Mouse (Mus musculus) forebrain, embryonic 15.5 days (tissue): ENCODE results near the gene Pfdn6. TPM values are rescaled to one million over a fixed set of nuclear protein-coding genes. Genes with fewer than 3 reads are reported as not detected.
A peak's percentile ranks its signal among the peaks of the same experiment; 100 is the strongest.

Experiments used
- ATAC-seq: fragments of 200-750 bp; cut with Nextera tagmentation; replicated peaks from 2 replicates; pipeline ENCODE4 v1.8.0; 2017; ENCODE audit warnings: mild to moderate bottlenecking, moderate TSS enrichment, moderate library complexity
- H3K27ac ChIP-seq: fragments of 300-500 bp; sonication (generic); replicated peaks from 2 replicates; pipeline ENCODE4 v1.5.1; 2015; ENCODE audit warnings: mild to moderate bottlenecking, inconsistent platforms
- H3K27me3 ChIP-seq: fragments of 300-500 bp; sonication (generic); 2 replicates; pipeline ENCODE4 v1.6.1; 2015; ENCODE audit warnings: inconsistent platforms
- H3K36me3 ChIP-seq: fragments of 300-500 bp; sonication (generic); 2 replicates; pipeline ENCODE4 v1.6.1; 2015; ENCODE audit warnings: mild to moderate bottlenecking, inconsistent platforms
- H3K4me1 ChIP-seq: fragments of 300-500 bp; sonication (generic); 2 replicates; pipeline ENCODE4 v1.6.1; 2015; ENCODE audit warnings: inconsistent platforms
- H3K4me2 ChIP-seq: fragments of 300-500 bp; sonication (generic); replicated peaks from 2 replicates; pipeline ENCODE4 v1.6.1; 2015; ENCODE audit warnings: mild to moderate bottlenecking, inconsistent platforms
- H3K4me3 ChIP-seq: fragments of 300-500 bp; sonication (generic); 2 replicates; pipeline ENCODE4 v1.5.1; 2015; ENCODE audit warnings: mild to moderate bottlenecking, inconsistent platforms
- H3K9ac ChIP-seq: fragments of 300-500 bp; sonication (generic); replicated peaks from 2 replicates; pipeline ENCODE4 v1.6.1; 2015; ENCODE audit warnings: mild to moderate bottlenecking, inconsistent platforms
- H3K9me3 ChIP-seq: fragments of 300-500 bp; sonication (generic); 2 replicates; pipeline ENCODE4 v1.6.1; 2016; ENCODE audit warnings: inconsistent platforms
- WGBS: fragments of 180-500 bp; shearing (Covaris S2); methylation state at CpG from one replicate; pipeline ENCODE4 v1.1.7; 2015; ENCODE audit warnings: mixed read lengths; 5-methylcytosine and 5-hydroxymethylcytosine counted together
- polyA plus RNA-seq: library from polyadenylated mRNA; unstranded; fragments of >200 nt; fragmentation: Nextera tagmentation; extraction: Ambion mirVana; gene quantifications from 2 replicates; pipeline ENCODE4 v1.2.1, GENCODE M21; 2015

Gene Pfdn6
- polyA plus RNA-seq, 1 experiment from 2014 or later, result 198 TPM

GRCm38 (mm10) chr17:33916847-33917655 is 23.1 kb downstream of the Pfdn6 start:
- no peaks in the 10 kb centered on the region for H3K27me3 ChIP-seq
- H3K36me3 ChIP-seq, result peaks cover 28% of the 10 kb centered on the region
- 74% methylated on average over 31 of the region's 31 CpGs for WGBS
- peak overlapping the region; percentile 59 for H3K4me3 ChIP-seq
- no peaks in the 10 kb centered on the region for H3K9me3 ChIP-seq
- H3K9ac ChIP-seq, result peak overlapping the region; percentile 51
- peak overlapping the region; percentile 73 for H3K4me2 ChIP-seq
- ATAC-seq, result no peak
- peaks cover 47% of the 10 kb centered on the region for H3K4me1 ChIP-seq
- H3K27ac ChIP-seq, result no peak overlapping the region

GRCm38 (mm10) chr17:33916294-33916693 is 23.8 kb downstream of the Pfdn6 start:
- Histone ChIP-seq H3K4me2 (peak overlapping the region; percentile 73), H3K9me3 (no peaks in the 10 kb centered on the region), H3K27me3 (no peaks in the 10 kb centered on the region), H3K9ac (peak overlapping the region; percentile 51), H3K4me3 (peak overlapping the region; percentile 59), H3K27ac (peak overlapping the region; percentile 86), H3K36me3 (peaks cover 36% of the 10 kb centered on the region), H3K4me1 (peaks cover 50% of the 10 kb centered on the region)
- WGBS, result under 1% methylated on average over 19 of the region's 20 CpGs
- ATAC-seq, result peak; percentile 36

- peaks cover 39% of the 10 kb centered on the region for H3K36me3 ChIP-seq
- H3K27me3 ChIP-seq, result no peaks in the 10 kb centered on the region
- H3K27ac ChIP-seq, result peak within 1 kb of the TSS; percentile 86
- ATAC-seq, result peak; percentile 92
- H3K4me3 ChIP-seq, result peak within 1 kb of the TSS; percentile 59
- no peaks in the 10 kb centered on the region for H3K9me3 ChIP-seq
- under 1% methylated on average over 34 of the region's 34 CpGs for WGBS
- peaks cover 55% of the 10 kb centered on the region for H3K4me1 ChIP-seq
- peak within 1 kb of the TSS; percentile 73 for H3K4me2 ChIP-seq
- H3K9ac ChIP-seq, result peak within 1 kb of the TSS; percentile 51
These were observed 24.4 kb downstream of the Pfdn6 start, which contains the start of the genes Tapbp and Zbtb22 for GRCm38 (mm10) chr17:33915671-33916250. Gene Tapbp, plus strand, starts transcription at chr17:33915899. Gene Zbtb22, plus strand, starts transcription at chr17:33915904.

DNA sequence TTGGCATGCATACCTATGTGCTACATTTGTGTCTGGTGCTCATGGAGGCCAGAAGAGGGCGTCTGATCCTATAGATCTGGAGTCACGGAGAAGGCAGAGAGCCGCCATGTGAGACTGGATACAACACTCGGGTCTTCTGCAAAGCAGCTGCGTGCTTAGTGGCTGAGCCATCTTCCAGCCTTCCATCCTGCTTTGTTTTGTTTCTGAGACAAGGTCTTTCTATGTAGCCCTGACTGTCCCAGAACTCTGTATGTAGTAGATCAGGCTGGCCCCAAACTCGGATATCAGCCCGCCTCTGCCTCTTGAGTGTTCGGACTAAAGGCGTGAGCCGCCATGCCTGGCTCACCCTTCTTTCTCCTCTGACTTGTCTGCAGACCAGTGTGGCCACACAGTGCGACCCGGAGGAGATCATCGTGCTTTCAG is 25.2 kb downstream of the Pfdn6 start:
- Histone ChIP-seq H3K4me1 (peaks cover 55% of the 10 kb centered on the region), H3K9ac (peak overlapping the region; percentile 51; the same call in 1 of the 2 replicates), H3K27ac (peak overlapping the region; percentile 86; the same call in 1 of the 2 replicates), H3K27me3 (no peaks in the 10 kb centered on the region), H3K4me2 (peak overlapping the region; percentile 73), H3K4me3 (peak overlapping the region; percentile 59), H3K36me3 (peaks cover 39% of the 10 kb centered on the region), H3K9me3 (no peaks in the 10 kb centered on the region)
- ATAC-seq, result no peak
- 68% methylated on average over 13 of the region's 13 CpGs for WGBS

DNA sequence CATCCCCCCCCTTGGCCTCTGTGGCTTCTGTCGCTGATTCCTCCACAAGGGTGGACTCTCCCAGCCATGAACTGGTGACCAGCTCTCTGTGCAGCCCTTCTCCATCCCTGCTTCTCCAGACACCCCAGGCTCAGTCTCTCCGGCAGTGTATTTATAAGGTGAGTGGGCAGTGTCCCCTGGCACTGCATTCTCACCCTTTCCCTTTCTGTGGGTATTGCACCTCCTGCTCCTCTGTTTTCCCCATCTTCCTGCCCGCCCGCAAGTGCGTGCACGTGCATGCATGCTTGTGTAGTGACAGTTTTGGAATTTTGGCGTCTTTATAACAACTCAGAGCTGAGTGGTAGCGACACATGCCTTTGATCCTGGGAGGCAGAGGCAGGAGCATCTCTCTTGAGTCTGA is 26.2 kb downstream of the Pfdn6 start:
- peaks cover 46% of the 10 kb centered on the region for H3K4me1 ChIP-seq
- 97% methylated on average over 8 of the region's 8 CpGs for WGBS

DNA sequence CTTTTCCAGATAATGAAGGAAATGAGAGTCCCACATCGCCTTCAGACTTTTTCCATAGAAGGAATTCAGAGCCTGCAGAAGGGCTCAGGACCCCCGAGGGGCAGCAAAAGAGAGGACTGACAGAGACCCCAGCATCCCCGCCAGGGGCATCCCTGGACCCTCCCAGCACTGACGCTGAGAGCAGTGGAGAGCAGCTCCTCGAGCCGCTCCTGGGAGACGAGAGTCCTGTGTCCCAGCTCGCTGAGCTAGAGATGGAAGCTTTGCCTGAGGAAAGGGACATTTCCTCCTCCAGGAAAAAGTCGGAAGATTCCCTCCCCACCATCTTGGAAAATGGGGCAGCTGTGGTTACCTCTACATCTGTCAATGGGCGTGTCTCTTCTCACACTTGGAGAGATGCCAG is 26.9 kb downstream of the Pfdn6 start:
- H3K4me1 ChIP-seq, result peaks cover 47% of the 10 kb centered on the region
- H3K4me3 ChIP-seq, result no peak overlapping the region
- WGBS, result 89% methylated on average over 10 of the region's 10 CpGs
- H3K9me3 ChIP-seq, result no peaks in the 10 kb centered on the region
- no peak overlapping the region for H3K9ac ChIP-seq
- H3K27me3 ChIP-seq, result no peaks in the 10 kb centered on the region
- H3K27ac ChIP-seq, result no peak overlapping the region
- H3K36me3 ChIP-seq, result peaks cover 39% of the 10 kb centered on the region
- no peak overlapping the region for H3K4me2 ChIP-seq
- ATAC-seq, result no peak

More for the DNA sequence above, 26.2 kb downstream of the Pfdn6 start:
- no peak overlapping the region for H3K4me2 ChIP-seq
- H3K4me3 ChIP-seq, result no peak overlapping the region
- no peaks in the 10 kb centered on the region for H3K27me3 ChIP-seq
- peaks cover 39% of the 10 kb centered on the region for H3K36me3 ChIP-seq
- no peaks in the 10 kb centered on the region for H3K9me3 ChIP-seq
- no peak overlapping the region for H3K9ac ChIP-seq
- ATAC-seq, result no peak
- no peak overlapping the region for H3K27ac ChIP-seq

GRCm38 (mm10) chr17:33911813-33912414 is 28.2 kb downstream of the Pfdn6 start:
- no peaks in the 10 kb centered on the region for H3K9me3 ChIP-seq
- H3K4me2 ChIP-seq, result no peak overlapping the region
- ATAC-seq, result no peak
- H3K27ac ChIP-seq, result no peak overlapping the region
- peaks cover 39% of the 10 kb centered on the region for H3K36me3 ChIP-seq
- no peaks in the 10 kb centered on the region for H3K27me3 ChIP-seq
- H3K4me1 ChIP-seq, result peaks cover 48% of the 10 kb centered on the region
- H3K9ac ChIP-seq, result no peak overlapping the region
- H3K4me3 ChIP-seq, result no peak overlapping the region
- 91% methylated on average over 28 of the region's 28 CpGs for WGBS

- H3K4me2 ChIP-seq, result no peak overlapping the region
These were observed 28.9 kb downstream of the Pfdn6 start for GRCm38 (mm10) chr17:33911052-33911812.

GRCm38 (mm10) chr17:33910346-33911051 is 29.6 kb downstream of the Pfdn6 start:
- no peaks in the 10 kb centered on the region for H3K9me3 ChIP-seq
- peak overlapping the region; percentile 87 for H3K9ac ChIP-seq
- H3K4me2 ChIP-seq, result peak overlapping the region; percentile 94
- peak overlapping the region; percentile 80 for H3K4me3 ChIP-seq
- no peaks in the 10 kb centered on the region for H3K27me3 ChIP-seq
- 52% methylated on average over 11 of the region's 11 CpGs for WGBS
- no peak overlapping the region for H3K27ac ChIP-seq
- peaks cover 39% of the 10 kb centered on the region for H3K36me3 ChIP-seq
- no peak for ATAC-seq
- peaks cover 40% of the 10 kb centered on the region for H3K4me1 ChIP-seq

More at GRCm38 (mm10) chr17:33911052-33911812, 28.9 kb downstream of the Pfdn6 start:
- Histone ChIP-seq H3K4me1 (peaks cover 42% of the 10 kb centered on the region), H3K9me3 (no peaks in the 10 kb centered on the region), H3K4me3 (no peak overlapping the region), H3K9ac (no peak overlapping the region), H3K36me3 (peaks cover 39% of the 10 kb centered on the region), H3K27me3 (no peaks in the 10 kb centered on the region), H3K27ac (no peak overlapping the region)
- WGBS, result 90% methylated on average over 31 of the region's 31 CpGs
- no peak for ATAC-seq

DNA sequence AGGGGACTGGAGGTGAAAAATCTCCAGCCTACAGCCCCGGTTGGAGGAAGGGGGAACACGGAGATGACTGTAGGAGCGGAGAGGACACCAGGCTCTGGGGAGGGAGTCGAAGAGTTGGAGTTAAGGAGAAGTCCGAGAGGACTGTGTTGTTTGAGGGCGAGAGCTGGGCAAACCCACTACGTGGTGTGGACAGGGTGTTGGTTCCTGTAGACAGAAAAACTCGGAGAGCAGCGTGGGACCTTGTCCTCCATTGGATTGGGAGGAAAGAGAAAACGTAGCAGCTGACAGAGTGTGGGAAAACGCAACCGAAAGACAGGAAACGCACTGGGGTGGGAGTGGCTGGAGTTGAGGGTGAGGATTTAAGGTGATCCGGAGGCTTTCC is 30.3 kb downstream of the Pfdn6 start:
- Histone ChIP-seq H3K4me2 (peak overlapping the region; percentile 94), H3K9me3 (no peaks in the 10 kb centered on the region), H3K27ac (peak overlapping the region; percentile 95), H3K27me3 (no peaks in the 10 kb centered on the region), H3K4me3 (peak overlapping the region; percentile 80), H3K4me1 (peaks cover 33% of the 10 kb centered on the region), H3K36me3 (peaks cover 36% of the 10 kb centered on the region), H3K9ac (peak overlapping the region; percentile 87)
- WGBS, result under 1% methylated on average over 14 of the region's 14 CpGs
- 0 out of 2 replicates have a peak, but pooled peaks have one; percentile 1 for ATAC-seq
